Mouse (Mus musculus) heart, postnatal 25 days (tissue): ENCODE measurements around the gene Slc30a4. TPM values are rescaled to one million over a fixed set of nuclear protein-coding genes. Genes with fewer than 3 reads are reported as not detected.

Source experiments
- DNase-seq: peaks from one replicate; pipeline ENCODE4 v3.0.0; 2022; ENCODE audit warnings: low spot score
- intact Hi-C: fragments of 180-260 bp; cut with DNase I; formaldehyde crosslinking; loops from one replicate; pipeline ENCODE4 v1.15.1; 2025
- total RNA-seq, 2 experiments: library from RNA; stranded (reverse); gene quantifications; 2 replicates each; pipeline ENCODE4 v1.2.3; 2021

Slc30a4 gene
- 1 to 10 TPM; 8.2 to 8.9 TPM for total RNA-seq

DNA sequence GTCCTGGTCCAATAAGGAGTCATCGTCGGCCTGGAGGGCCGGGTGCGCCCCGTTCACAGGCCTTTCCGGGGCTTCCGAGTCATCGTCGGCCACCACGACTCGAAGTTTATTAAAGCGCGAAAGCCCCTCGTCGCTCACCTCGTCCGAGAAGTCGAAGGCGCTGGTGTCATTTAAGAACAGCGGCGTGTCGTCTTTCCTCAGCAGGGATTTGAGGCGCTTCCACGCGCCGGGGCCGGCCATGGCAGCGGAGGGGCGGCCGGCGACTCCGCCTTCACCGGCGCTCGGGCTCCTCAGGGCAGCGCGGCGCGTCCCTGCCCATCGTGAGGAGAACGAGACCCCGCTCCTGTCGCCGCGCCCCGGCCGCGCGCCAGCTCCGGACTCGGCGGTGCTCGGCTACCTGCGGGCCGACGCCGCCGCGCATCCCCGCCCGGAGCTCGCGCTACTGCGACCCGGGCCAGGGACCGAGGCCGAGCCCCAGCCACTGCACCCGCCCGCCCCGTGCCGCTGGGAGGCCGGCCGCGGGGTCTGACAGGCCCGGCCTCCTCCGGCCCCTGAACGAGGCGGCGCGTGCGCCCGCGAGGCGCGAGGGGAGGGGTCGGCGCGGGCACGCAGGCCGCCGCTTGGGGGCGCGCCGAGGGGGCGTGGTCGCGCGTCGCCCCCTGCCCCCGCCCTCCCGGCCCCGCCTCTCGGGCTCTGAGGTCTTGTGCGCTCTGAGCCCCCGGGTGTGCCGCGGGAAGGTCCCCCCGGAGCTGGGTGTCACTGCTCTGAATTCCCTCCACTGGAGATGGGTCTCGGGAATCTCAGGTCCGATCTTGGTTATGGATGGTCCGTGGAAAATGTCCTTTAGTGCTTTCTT, at the start of gene Slc30a4:
Gene Slc30a4 (minus strand): TSS at position 483 of the 856 bp plus-strand sequence.
- intact Hi-C loops = loop anchor here (2.0 kb wide), 1 partner anchor 36 kb away; the partner anchor contains the start of gene Bloc1s6
- peak; percentile 72 for DNase-seq

DNA sequence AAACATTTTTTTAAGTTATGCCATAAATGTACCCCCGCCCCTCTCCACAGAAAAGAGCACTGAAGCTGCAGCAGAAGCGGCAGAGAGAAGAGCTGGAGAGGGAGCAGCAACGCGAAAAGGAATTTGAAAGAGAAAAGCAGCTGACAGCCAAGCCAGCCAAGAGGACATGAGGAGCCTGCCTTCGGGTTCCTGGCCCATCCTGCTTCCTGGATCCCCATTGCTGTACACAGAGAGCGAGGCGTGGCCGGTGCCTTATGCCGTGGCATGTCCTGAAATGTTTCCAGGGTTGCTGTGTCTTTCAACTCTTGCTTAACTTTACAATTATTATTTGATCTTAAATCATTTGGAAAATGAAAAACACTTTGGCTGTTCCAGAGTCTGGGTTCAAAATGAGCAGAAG, 44.0 kb upstream of the Slc30a4 start:
- no peak for DNase-seq
- intact Hi-C loops = no loop called here

DNA sequence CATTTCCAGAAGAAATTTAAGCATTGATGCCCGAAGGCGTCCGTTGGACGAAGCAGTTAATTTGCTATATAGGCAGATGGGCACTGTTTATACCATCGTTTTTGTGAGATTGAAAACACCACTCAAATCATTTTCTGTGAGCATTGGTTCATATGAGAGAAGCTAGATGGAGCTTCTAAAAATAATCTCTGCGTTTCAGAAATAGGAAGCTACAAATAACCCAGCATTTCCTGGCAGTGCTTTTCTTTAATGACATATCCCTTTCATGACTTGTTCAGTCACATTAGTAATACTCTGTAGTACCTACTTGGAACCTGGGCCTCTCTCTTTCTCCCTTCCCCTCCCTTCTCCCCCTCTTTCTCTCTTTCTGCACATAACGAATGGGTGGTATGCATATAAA, 36.6 kb upstream of the Slc30a4 start:
- no peak for DNase-seq
- intact Hi-C loops = loop anchor here (2.0 kb wide), 1 partner anchor 36 kb away; the partner anchor contains the start of gene Slc30a4

DNA sequence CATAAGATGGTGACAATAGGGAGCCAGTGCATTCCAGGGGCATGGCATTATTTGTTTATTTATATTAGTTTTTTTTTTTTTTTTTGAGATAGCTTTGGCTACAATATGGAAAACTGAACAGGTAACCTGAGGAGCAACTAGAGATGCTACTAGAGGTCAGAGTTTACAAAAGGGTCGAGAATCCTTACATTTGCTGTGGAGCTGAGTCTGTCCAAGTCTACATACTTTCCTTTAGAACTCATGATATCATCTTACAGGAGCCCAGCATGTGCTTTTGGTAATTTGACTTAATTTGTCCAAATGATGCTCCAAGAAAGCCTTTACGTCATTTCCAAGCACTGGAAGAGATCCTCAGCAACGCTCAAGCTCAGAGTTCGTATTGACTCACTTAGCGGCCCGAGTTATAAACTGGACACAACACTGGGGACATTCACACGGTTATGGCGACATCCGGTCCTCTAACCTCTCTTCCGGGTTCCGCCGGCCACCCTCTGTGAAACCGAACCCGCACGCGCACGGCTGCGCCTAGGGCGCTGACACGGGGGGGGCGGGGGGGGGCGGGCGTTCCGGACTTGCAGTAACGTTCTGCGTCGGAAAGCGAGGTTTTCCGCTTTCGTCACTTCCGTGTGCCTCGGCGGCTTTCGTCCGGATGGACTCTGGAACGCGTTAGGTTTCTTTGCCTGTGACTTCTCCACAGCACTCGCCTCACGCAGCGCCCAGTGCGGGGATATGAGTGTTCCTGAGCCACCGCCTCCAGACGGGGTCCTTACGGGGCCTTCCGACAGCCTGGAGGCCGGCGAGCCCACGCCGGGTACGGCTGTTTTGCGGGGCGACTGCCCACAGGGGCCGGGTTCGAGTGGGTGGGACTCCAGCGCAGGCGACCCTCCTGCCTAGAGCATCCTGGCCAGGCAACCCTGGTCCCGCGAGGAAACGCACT, 35.7 kb upstream of the Slc30a4 start, which contains the start of gene Bloc1s6:
Gene Bloc1s6 (plus strand): TSS at position 610 of the 937 bp plus-strand sequence.
- intact Hi-C loops = loop anchor here (2.0 kb wide), 1 partner anchor 35 kb away; the partner anchor contains the start of gene Slc30a4
- peak; percentile 78 for DNase-seq

DNA sequence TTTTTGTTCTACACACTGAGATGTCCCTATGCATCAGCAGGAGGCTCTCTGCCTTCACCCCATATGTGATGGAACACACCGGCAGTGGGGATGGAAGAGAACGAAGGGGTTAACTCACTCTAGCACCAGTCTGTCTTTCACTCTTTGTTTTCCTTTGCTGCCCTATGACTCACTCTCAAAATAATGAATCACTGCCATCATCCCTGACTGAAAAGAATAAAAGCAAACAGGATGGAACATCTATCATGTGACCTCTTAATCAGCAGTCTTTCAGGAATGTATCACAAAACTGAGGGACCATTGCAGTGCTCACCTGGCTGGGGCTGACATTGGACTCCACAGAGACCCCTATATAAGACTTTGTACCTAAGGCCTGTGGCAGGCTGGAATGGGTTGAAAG, 29.0 kb upstream of the Slc30a4 start:
- intact Hi-C loops = no loop called here
- DNase-seq = no peak

DNA sequence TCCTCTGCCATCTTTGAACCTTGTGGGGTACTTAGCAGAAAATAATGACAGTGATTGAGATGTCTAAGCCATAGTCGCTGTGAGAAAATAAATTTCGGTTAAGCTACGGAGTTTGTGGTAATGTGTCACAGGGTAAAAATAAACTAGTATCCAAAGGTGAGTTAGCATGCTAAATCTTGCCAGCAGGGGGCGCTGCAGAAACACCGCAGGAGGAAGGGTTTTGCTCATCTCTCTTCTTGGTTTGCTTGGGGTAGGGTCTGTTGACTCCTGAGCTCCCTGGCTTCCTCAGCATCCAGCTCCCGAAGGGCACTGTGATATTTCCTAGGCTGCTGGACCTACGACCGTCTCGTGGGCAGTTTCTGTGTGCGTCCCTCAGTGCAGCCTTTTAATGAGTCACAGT, 23.1 kb upstream of the Slc30a4 start:
- no peak for DNase-seq
- intact Hi-C loops = loop anchor here (1.0 kb wide), 1 partner anchor 28 kb away; no protein-coding TSS in a partner anchor

DNA sequence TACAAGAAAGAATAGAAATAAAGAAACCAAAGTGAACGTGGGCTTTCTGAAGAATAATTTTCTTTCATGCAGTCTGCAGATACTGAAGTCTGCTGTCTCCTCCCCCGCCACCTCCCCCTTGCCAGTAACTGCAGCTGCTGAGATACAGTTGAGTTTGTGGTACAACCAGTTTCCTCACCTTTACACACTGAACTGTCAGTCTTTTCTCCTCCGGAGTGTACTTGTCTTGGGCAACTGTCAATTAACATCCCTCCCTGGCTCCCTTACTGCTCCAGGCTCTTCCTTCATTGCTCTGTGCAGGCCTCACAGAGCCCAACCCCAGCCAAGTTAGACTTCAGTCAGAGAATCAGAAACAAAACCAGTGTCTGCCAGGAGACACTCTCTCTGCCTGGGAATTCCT, 18.1 kb upstream of the Slc30a4 start:
- intact Hi-C loops = no loop called here

DNA sequence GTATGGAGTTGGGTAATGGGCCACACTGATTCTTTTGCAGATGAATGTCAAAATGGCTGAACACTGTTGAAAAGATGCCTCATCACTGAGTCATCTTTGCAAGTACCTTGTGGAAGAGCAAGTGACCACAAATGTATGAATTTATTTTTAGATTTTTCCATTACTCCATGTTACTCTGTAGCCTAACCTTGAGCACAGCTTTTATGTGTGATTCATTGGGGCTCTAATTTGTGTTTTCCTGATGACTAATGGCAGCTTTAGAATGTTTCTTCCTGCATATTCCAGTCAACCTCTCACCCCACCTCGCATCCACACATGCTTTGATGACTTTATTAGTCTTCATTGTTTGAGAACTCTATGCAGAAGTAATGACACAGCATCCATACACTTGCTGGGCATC, 16.8 kb upstream of the Slc30a4 start:
- intact Hi-C loops = no loop called here
- no peak for DNase-seq

More for the DNA sequence above, 18.1 kb upstream of the Slc30a4 start:
- no peak for DNase-seq

DNA sequence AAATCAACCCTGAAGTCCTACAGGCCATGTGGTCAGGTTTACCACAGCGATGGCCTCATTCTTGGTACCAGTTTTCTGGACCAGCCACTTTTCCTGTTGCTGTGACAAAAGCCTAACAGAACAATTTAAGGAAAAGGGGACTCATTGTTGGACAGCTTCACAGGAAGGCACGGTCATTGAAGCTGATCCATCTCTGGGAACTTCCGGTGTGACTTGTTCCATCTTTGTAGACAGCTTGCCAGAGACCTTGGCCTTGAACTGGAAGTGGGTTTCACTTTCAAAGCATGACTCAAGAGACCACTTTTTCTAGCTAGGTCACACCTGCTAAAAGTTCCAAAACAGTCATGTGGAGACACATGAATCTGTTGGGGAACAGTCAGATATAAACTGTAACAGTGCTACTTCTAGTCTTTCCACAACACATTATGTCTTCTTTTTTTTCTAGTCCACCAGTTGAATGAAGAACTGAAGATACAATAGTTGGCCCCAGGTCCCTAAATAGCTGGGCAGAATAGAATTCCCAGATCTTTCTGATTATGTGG, 13.9 kb upstream of the Slc30a4 start:
- intact Hi-C loops = no loop called here
- DNase-seq = no peak

DNA sequence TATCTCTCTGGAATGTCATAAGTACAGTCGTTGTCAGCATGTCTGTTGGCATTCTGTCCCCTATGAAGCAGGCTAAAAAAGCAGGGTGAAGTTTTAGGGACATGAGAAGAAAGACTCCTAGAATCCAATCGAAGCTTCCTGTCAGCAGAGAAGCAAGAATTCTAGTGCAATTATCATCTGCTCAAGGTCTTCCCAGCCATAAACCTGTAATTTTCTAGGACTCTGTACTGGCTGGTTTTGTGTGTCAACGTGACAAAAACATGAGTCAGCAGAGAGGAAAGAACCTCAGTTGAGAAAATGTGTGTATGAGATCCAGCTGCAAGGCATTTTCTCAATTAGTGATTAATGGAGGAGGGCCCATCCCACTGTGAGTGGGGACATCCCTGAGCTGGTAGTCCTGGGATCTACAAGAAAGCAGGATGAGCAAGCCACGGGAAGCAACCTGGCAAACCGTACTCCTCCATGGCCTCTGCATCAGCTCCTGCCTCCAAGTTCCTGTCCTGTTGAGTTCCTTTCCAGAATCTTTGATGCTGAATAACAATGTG, 12.8 kb upstream of the Slc30a4 start:
- no peak for DNase-seq
- intact Hi-C loops = no loop called here

DNA sequence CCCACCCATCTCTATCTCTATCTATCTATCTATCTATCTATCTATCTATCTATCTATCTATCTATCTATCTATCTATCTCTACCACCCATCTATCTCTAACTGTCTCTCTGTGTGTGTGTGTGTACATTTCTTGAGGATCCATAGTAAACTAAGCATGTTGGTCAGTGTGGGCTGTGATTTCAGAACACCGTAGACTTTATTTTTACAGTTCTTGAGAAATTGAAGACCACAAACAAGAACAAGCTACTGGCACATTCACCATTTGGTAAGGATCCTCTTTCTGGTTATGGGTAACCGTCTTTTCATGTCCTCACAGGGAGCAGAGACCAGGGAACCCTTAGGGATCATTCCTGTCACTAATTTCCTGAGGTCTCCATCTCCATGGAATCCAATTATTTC, 10.4 kb upstream of the Slc30a4 start:
- intact Hi-C loops = no loop called here
- DNase-seq = no peak

DNA sequence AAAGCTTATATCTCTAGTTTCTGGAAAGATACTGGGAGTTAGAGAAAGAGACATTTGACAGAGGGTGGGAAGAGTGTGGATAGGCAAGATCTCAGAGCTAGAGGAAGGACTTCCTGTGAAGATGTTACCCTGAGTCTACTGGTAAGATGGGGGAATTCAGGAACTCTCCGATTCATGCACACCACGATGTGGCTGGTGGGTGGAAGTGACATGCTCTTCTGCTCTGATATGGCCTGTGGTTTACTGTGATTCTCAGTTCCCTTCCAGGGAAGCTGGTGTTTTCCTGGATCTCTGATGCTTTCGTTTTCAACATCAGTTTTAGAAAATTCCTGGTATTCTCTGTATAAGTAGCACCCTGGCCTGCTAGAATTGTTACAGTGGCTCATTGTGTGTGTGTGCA, 9.4 kb upstream of the Slc30a4 start:
- intact Hi-C loops = no loop called here
- no peak for DNase-seq

DNA sequence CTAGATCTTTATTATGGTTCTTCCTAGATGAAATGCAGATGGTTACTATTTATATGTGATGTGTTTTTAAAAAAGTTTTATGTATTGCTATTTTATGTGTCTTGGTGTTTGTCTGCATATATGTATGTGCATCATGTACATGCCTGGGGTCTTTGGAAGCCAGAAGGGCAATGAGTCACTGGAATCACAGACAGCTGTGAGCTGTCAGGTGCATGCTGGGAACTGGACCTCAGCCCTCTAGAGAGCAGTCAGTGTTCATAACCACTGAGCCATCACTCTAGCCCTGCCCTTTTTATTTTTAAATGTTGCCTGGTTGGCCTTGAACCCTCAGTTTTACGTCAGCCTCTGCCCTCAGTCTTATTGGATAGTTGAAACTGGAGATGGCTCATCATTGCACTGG, 6.7 kb upstream of the Slc30a4 start:
- intact Hi-C loops = no loop called here

DNA sequence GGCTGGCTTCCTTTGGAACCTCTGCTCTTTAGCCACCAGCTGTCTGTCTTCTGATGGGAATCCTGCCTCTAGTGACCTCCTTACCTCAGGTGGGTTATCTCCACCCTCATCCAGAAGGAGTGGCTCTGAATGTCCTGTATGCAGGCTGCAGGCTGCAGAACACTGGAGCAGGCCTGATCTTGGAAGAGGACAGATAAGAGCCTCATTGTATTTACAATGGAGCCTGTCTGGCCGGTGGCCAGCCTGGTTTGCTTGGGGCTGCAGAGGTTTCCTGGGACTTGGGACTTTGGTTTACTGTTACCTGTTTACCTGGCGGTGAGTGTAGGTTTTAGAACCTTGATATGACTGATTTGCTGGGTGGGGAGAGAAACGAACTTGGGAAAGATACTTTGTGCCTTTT, 5.6 kb upstream of the Slc30a4 start:
- no peak for DNase-seq
- intact Hi-C loops = no loop called here

More for the DNA sequence above, 6.7 kb upstream of the Slc30a4 start:
- DNase-seq = no peak

DNA sequence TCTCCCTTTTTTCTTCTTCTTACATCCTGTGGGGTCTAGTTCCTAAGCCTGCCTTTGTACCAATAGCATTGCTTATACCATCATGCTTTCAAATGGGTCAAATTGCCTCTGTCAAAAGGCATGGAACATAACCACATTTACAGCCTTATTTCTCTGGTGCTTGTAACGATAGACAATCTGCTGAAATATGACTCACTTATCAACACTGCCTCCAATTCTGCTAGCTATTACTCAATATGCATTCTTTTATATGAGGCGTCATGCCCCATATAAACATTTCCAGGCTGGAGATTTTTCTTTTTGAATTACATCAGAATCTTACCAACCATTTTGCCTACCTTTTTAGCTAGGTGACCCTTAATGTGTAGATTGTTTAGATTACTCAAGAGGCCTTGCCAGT, 2.1 kb upstream of the Slc30a4 start:
- no peak for DNase-seq
- intact Hi-C loops = no loop called here

DNA sequence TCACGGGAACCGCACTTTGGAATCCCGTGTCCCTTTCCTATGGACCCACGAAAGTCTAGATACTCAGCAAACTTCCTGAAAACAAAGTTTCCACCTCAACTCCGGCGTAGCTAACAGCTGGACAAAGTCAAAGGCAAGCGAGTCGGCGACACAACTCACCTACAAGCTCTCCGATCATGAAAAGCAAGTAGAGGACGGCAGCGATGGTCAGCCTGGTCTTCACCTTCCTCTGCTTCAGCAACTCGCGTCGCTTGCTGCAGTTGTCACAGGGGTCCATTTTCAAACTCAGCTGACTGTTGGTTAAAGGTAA, 637 bp downstream of the Slc30a4 start:
- intact Hi-C loops = loop anchor here (2.0 kb wide), 1 partner anchor 37 kb away; the partner anchor contains the start of gene Bloc1s6
- DNase-seq = no peak

DNA sequence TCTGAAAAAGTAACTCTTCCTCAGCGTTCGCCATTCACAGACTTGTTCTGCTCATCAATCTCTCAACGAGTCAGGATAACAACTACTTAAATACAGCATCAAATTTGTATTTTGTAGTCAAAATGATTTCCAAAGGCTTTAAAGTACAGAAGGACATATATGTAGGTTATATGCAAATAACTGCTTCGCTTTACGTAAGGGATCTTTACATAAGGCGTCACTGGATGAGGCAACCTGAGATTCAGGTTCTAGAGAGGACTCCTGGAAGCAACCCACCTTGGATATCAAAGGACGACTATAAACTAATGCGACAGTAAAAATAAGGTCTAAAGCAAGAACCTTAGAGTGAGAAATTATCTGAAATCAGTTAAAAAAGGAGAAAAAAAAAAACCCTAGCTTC, 1.5 kb downstream of the Slc30a4 start:
- DNase-seq = no peak
- intact Hi-C loops = no loop called here

DNA sequence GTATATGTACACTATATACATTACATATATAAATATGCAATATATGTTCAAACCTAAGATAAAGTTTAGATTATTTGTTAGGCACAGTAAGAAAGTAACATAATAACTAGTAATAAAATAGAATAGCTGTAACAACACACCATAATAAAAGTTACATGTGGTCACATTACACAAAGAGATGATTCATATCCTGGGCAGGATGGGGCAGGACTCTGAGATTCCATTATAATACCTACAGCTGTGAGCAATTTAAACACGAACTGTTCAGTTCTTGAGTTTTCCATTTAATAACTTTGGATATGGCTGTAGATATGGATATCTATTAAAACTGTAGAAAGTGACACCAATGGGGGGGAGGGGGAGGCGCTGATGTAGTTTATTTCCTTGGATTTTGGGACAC, 4.9 kb downstream of the Slc30a4 start:
- intact Hi-C loops = no loop called here

DNA sequence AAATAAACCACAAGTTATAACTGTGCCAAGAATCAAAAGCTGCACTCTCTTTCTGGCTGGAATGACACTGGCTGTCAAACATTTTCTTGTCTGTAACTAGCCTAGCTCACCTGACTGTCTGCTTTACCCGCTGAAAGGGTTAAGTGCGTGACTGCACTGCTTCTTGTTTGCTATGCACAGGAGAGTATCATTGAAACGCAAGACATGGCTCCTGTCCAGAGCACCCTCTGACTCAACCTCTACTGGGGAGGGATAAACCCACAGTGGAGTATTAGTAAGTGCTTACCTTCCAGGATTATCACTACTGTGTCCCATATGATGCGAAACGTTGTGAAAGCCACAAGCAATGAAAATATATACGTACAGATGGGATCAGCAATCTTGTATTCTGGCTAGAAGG, 15.8 kb downstream of the Slc30a4 start:
- intact Hi-C loops = no loop called here
- DNase-seq = no peak

More for the DNA sequence above, 4.9 kb downstream of the Slc30a4 start:
- no peak for DNase-seq

DNA sequence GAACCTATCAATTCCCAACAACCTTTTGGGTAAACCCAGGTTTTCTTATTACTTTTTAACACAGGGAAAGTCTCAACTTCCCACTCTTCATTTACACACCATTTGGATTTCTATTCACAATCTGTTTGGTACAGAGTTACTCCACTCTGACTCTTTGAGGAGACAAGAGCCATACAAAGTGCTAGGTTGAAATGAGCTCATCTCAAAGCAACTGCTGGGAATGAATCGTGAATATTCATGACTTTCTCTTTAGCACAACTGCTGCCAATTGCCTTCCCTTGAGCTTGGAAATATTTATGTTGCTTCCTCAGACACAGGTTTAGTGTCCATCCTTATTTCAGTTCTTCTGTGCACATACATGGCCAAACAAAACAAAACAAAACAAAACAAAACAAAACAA, 18.8 kb downstream of the Slc30a4 start:
- intact Hi-C loops = no loop called here

More for the DNA sequence above, 18.8 kb downstream of the Slc30a4 start:
- no peak for DNase-seq
